Mouse (Mus musculus) cerebellum, adult 2 months (tissue): Measurements from ENCODE around the gene Tango6. TPM values are rescaled to one million over a fixed set of nuclear protein-coding genes. Genes with fewer than 3 reads are reported as not detected.

Source experiments
- DNase-seq, 2 experiments: peaks; one replicate each; pipeline ENCODE4 v3.0.0; 2021
- H3K27ac ChIP-seq: fragments of 200-500 bp; 2 replicates; pipeline ENCODE4 v1.5.1; 2012; ENCODE audit warnings: low read length, control low read depth, inconsistent platforms; ENCODE audit not compliant: insufficient read depth
- H3K27me3 ChIP-seq: fragments of 200-500 bp; 2 replicates; pipeline ENCODE4 v1.6.1; 2012; ENCODE audit warnings: inconsistent platforms, mild to moderate bottlenecking, low read length, moderate library complexity; ENCODE audit not compliant: control insufficient read depth, insufficient read depth
- H3K4me1 ChIP-seq: fragments of 200-500 bp; 2 replicates; pipeline ENCODE4 v1.6.1; 2011; ENCODE audit warnings: low read length; ENCODE audit not compliant: control insufficient read depth, insufficient read depth
- H3K4me3 ChIP-seq: fragments of 200-500 bp; replicated peaks from 2 replicates; pipeline ENCODE3; 2011; ENCODE audit warnings: mild to moderate bottlenecking, low read depth, low read length, control low read depth; ENCODE audit not compliant: insufficient read depth
- CTCF ChIP-seq: fragments of 200-500 bp; IDR thresholded peaks from 2 replicates; pipeline ENCODE4 v1.5.1; 2011; ENCODE audit warnings: low read depth, mild to moderate bottlenecking, control low read depth, low read length, moderate library complexity, borderline replicate concordance; ENCODE audit not compliant: insufficient read depth
- POLR2A ChIP-seq: fragments of 200-500 bp; IDR thresholded peaks from 2 replicates; pipeline ENCODE4 v1.6.1; 2011; ENCODE audit warnings: low read length, control low read depth, borderline replicate concordance; ENCODE audit not compliant: insufficient read depth
- WGBS: fragments of 180-500 bp; shearing (Covaris S2); methylation state at CpG from one replicate; pipeline ENCODE4 v1.1.7; 2018; 5-methylcytosine and 5-hydroxymethylcytosine counted together
- polyA plus RNA-seq: library from polyadenylated mRNA; depleted of rRNA; stranded (reverse); fragments of >200 nt; gene quantifications from 2 replicates; pipeline ENCODE4 v1.2.3, GENCODE M21; 2012

The Tango6 gene
- polyA plus RNA-seq, 1 experiment = 5.3 TPM

DNA sequence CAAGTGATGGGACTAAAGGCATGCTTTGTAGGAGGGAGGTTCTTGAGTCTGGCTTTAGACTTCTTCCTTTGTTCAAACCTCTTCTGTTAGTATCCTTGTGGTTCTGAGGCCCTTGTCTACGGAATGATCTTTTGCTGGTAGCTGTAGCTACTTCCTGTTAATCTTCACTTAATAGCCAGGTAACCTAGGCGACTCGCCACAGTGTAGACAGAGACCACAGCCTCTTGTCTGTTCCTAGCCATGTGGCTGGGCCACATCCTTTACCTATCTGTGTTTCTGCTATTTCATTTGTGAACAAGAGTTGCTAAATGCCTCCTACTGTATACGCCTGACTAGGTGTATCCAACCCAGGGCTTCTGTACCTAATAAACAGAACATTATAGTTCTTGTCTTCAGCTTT is 39.8 kb upstream of the Tango6 start:
- Histone ChIP-seq H3K4me1 (no peaks in the 10 kb centered on the region), H3K27ac (no peak overlapping the region), H3K4me3 (no peak overlapping the region), H3K27me3 (no peaks in the 10 kb centered on the region)
- DNase-seq = no peak
- WGBS = 90% methylated on average over 4 of the region's 4 CpGs
- no peak for TF ChIP-seq CTCF
- no peak for TF ChIP-seq POLR2A

GRCm38 (mm10) chr8:106644957-106645356 is 37.9 kb upstream of the Tango6 start:
- TF ChIP-seq POLR2A (no peak), CTCF (no peak)
- H3K27ac ChIP-seq = no peak overlapping the region
- no peak overlapping the region for H3K4me3 ChIP-seq
- no peak for DNase-seq
- no peaks in the 10 kb centered on the region for H3K4me1 ChIP-seq
- WGBS = 75% methylated on average over 3 of the region's 3 CpGs
- H3K27me3 ChIP-seq = no peaks in the 10 kb centered on the region

GRCm38 (mm10) chr8:106646153-106646552 is 36.7 kb upstream of the Tango6 start:
- DNase-seq = no peak
- Histone ChIP-seq H3K27ac (no peak overlapping the region), H3K27me3 (no peaks in the 10 kb centered on the region), H3K4me3 (no peak overlapping the region), H3K4me1 (no peaks in the 10 kb centered on the region)
- TF ChIP-seq POLR2A (no peak), CTCF (no peak)
- WGBS = 94% methylated on average over 2 of the region's 2 CpGs

- no peak for TF ChIP-seq POLR2A
- no peak for TF ChIP-seq CTCF
- H3K4me3 ChIP-seq = no peak overlapping the region
- H3K27me3 ChIP-seq = no peaks in the 10 kb centered on the region
- no peak for DNase-seq
- WGBS = 89% methylated on average over 5 of the region's 5 CpGs
- H3K4me1 ChIP-seq = no peaks in the 10 kb centered on the region
- H3K27ac ChIP-seq = no peak overlapping the region
Observed at GRCm38 (mm10) chr8:106646731-106647130, 36.1 kb upstream of the Tango6 start.

GRCm38 (mm10) chr8:106647387-106647786 is 35.5 kb upstream of the Tango6 start:
- Histone ChIP-seq H3K27me3 (no peaks in the 10 kb centered on the region), H3K4me3 (no peak overlapping the region), H3K27ac (no peak overlapping the region), H3K4me1 (no peaks in the 10 kb centered on the region)
- DNase-seq = peak; percentile 56 to 71
- 33% methylated on average over 2 of the region's 2 CpGs for WGBS
- TF ChIP-seq POLR2A (no peak), CTCF (peak; percentile 72)

GRCm38 (mm10) chr8:106648421-106648820 is 34.4 kb upstream of the Tango6 start:
- TF ChIP-seq POLR2A (no peak), CTCF (no peak)
- no peaks in the 10 kb centered on the region for H3K4me1 ChIP-seq
- H3K4me3 ChIP-seq = no peak overlapping the region
- no peaks in the 10 kb centered on the region for H3K27me3 ChIP-seq
- H3K27ac ChIP-seq = no peak overlapping the region
- WGBS = 92% methylated on average over 8 of the region's 8 CpGs
- no peak for DNase-seq

DNA sequence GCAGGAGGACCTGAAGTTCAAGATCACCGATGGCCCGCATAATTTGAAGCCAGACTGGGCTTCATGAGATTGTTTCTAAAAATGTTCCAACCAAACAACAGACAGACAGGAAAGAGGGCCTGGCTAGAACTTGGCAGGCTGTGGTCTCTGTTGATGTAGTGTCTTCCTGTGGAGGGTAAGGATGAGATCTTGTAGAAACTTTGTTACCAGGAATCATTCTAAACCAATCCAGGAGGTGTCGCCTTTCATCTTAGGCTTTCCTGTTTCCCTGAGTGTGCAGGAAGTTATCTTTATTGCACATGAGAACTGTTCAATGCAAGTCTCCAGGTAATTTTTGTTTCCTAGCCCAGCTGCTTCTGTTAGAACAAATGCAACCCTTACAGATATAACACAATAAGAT is 30.9 kb upstream of the Tango6 start:
- no peak overlapping the region for H3K27ac ChIP-seq
- no peaks in the 10 kb centered on the region for H3K4me1 ChIP-seq
- no peak for DNase-seq
- H3K27me3 ChIP-seq = no peaks in the 10 kb centered on the region
- TF ChIP-seq CTCF = no peak
- no peak for TF ChIP-seq POLR2A
- no peak overlapping the region for H3K4me3 ChIP-seq
- 96% methylated on average over 3 of the region's 3 CpGs for WGBS

- no peaks in the 10 kb centered on the region for H3K27me3 ChIP-seq
- no peak for DNase-seq
- no peak overlapping the region for H3K27ac ChIP-seq
- no peak for TF ChIP-seq CTCF
- TF ChIP-seq POLR2A = no peak
- no peaks in the 10 kb centered on the region for H3K4me1 ChIP-seq
- no peak overlapping the region for H3K4me3 ChIP-seq
Observed at GRCm38 (mm10) chr8:106656046-106656445, 26.8 kb upstream of the Tango6 start.
